Mouse (Mus musculus): ENCODE results near the gene Erbb2. TPM values are rescaled to one million over a fixed set of nuclear protein-coding genes. Genes with fewer than 3 reads are reported as not detected.

Erbb2 gene
- polyA plus RNA-seq, 1 experiment from 2014 or later: 47.4 TPM

- peak overlapping the region; percentile 96 for H3K27ac ChIP-seq
- no peak for ATAC-seq (ENCODE audit: insufficient number of reproducible peaks, insufficient read depth, low FRiP score, low TSS enrichment)
- 61% methylated on average over 3 of the region's 3 CpGs for WGBS
- 0 out of 2 replicates have a peak, but pooled peaks cover 4% of the 10 kb centered on the region for H3K4me1 ChIP-seq
- H3K4me2 ChIP-seq (replicated peaks): peak overlapping the region; percentile 70
- H3K9me3 ChIP-seq: no peaks in the 10 kb centered on the region
- H3K36me3 ChIP-seq: no peaks in the 10 kb centered on the region
- peak overlapping the region; percentile 44 for H3K9ac ChIP-seq
- peak overlapping the region; percentile 67 for H3K4me3 ChIP-seq
- H3K27me3 ChIP-seq: no peaks in the 10 kb centered on the region
Observed at GRCm38 (mm10) chr11:98400816-98401215, 11.5 kb upstream of the Erbb2 start.

GRCm38 (mm10) chr11:98406621-98407020 is 5.6 kb upstream of the Erbb2 start:
- Histone ChIP-seq H3K27ac (no peak overlapping the region), H3K36me3 (no peaks in the 10 kb centered on the region), H3K9ac (no peak overlapping the region), H3K9me3 (no peaks in the 10 kb centered on the region), H3K4me1 (peaks cover 16% of the 10 kb centered on the region; the same call in 1 of the 2 replicates), H3K27me3 (peaks cover 4% of the 10 kb centered on the region; the same call in 1 of the 2 replicates), H3K4me2 (replicated peaks) (no peak overlapping the region), H3K4me3 (no peak overlapping the region)
- WGBS: 70% methylated on average over 6 of the region's 6 CpGs
- no peak for ATAC-seq (ENCODE audit: insufficient number of reproducible peaks, insufficient read depth, low FRiP score, low TSS enrichment)

GRCm38 (mm10) chr11:98408872-98409271 is 3.4 kb upstream of the Erbb2 start:
- H3K4me2 ChIP-seq (replicated peaks): peak overlapping the region; percentile 42
- peak overlapping the region; percentile 33; the same call in 1 of the 2 replicates for H3K9ac ChIP-seq
- H3K27me3 ChIP-seq: peaks cover 4% of the 10 kb centered on the region; the same call in 1 of the 2 replicates
- no peaks in the 10 kb centered on the region for H3K36me3 ChIP-seq
- peak overlapping the region; percentile 4; the same call in 1 of the 2 replicates for H3K4me3 ChIP-seq
- H3K9me3 ChIP-seq: no peaks in the 10 kb centered on the region
- peaks cover 25% of the 10 kb centered on the region for H3K4me1 ChIP-seq
- peak overlapping the region; percentile 41; the same call in 1 of the 2 replicates for H3K27ac ChIP-seq
- WGBS: 43% methylated on average over 8 of the region's 8 CpGs
- ATAC-seq (ENCODE audit: insufficient number of reproducible peaks, insufficient read depth, low FRiP score, low TSS enrichment): no peak

GRCm38 (mm10) chr11:98409341-98409822 is 2.9 kb upstream of the Erbb2 start:
- Histone ChIP-seq H3K36me3 (no peaks in the 10 kb centered on the region), H3K27ac (peak overlapping the region; percentile 41; the same call in 1 of the 2 replicates), H3K4me3 (peak overlapping the region; percentile 4; the same call in 1 of the 2 replicates), H3K4me2 (replicated peaks) (peak overlapping the region; percentile 42), H3K4me1 (peaks cover 29% of the 10 kb centered on the region), H3K27me3 (peaks cover 4% of the 10 kb centered on the region; the same call in 1 of the 2 replicates), H3K9me3 (no peaks in the 10 kb centered on the region), H3K9ac (no peak overlapping the region)
- WGBS: 3% methylated on average over 9 of the region's 10 CpGs
- peak; percentile 31; the same call in 1 of the 2 replicates for ATAC-seq (ENCODE audit: insufficient number of reproducible peaks, insufficient read depth, low FRiP score, low TSS enrichment)

GRCm38 (mm10) chr11:98412797-98413301 is 579 bp downstream of the Erbb2 start:
- Histone ChIP-seq H3K36me3 (0 out of 2 replicates have a peak, but pooled peaks cover 2% of the 10 kb centered on the region), H3K4me2 (replicated peaks) (peak overlapping the region; percentile 74), H3K4me3 (peak overlapping the region; percentile 74), H3K4me1 (peaks cover 38% of the 10 kb centered on the region), H3K27me3 (peaks cover 4% of the 10 kb centered on the region; the same call in 1 of the 2 replicates), H3K27ac (peak overlapping the region; percentile 96), H3K9me3 (no peaks in the 10 kb centered on the region), H3K9ac (peak overlapping the region; percentile 87)
- WGBS: under 1% methylated on average over 40 of the region's 40 CpGs
- ATAC-seq (ENCODE audit: insufficient number of reproducible peaks, insufficient read depth, low FRiP score, low TSS enrichment): peak; percentile 50

- H3K4me1 ChIP-seq: peaks cover 36% of the 10 kb centered on the region
- H3K36me3 ChIP-seq: 0 out of 2 replicates have a peak, but pooled peaks cover 2% of the 10 kb centered on the region
- 20% methylated on average over 7 of the region's 7 CpGs for WGBS
- no peaks in the 10 kb centered on the region for H3K9me3 ChIP-seq
- peak overlapping the region; percentile 74 for H3K4me3 ChIP-seq
- H3K9ac ChIP-seq: peak overlapping the region; percentile 87
- H3K27me3 ChIP-seq: peaks cover 4% of the 10 kb centered on the region; the same call in 1 of the 2 replicates
- ATAC-seq (ENCODE audit: insufficient number of reproducible peaks, insufficient read depth, low FRiP score, low TSS enrichment): no peak
- peak overlapping the region; percentile 96; the same call in 1 of the 2 replicates for H3K27ac ChIP-seq
- H3K4me2 ChIP-seq (replicated peaks): peak overlapping the region; percentile 74
Observed at GRCm38 (mm10) chr11:98413731-98414130, 1.5 kb downstream of the Erbb2 start.

- peak overlapping the region; percentile 74 for H3K4me2 ChIP-seq (replicated peaks)
- H3K27me3 ChIP-seq: peaks cover 4% of the 10 kb centered on the region; the same call in 1 of the 2 replicates
- H3K4me3 ChIP-seq: peak overlapping the region; percentile 74
- no peak for ATAC-seq (ENCODE audit: insufficient number of reproducible peaks, insufficient read depth, low FRiP score, low TSS enrichment)
- 32% methylated on average over 2 of the region's 2 CpGs for WGBS
- 0 out of 2 replicates have a peak, but pooled peaks cover 5% of the 10 kb centered on the region for H3K36me3 ChIP-seq
- H3K9me3 ChIP-seq: no peaks in the 10 kb centered on the region
- no peak overlapping the region for H3K27ac ChIP-seq
- H3K4me1 ChIP-seq: peaks cover 32% of the 10 kb centered on the region
- H3K9ac ChIP-seq: no peak overlapping the region
Observed at GRCm38 (mm10) chr11:98414162-98414561, 1.9 kb downstream of the Erbb2 start.

- H3K9ac ChIP-seq: no peak overlapping the region
- 83% methylated on average over 1 of the region's 1 CpGs for WGBS
- no peaks in the 10 kb centered on the region for H3K9me3 ChIP-seq
- H3K4me2 ChIP-seq (replicated peaks): no peak overlapping the region
- H3K4me1 ChIP-seq: peaks cover 18% of the 10 kb centered on the region
- no peak for ATAC-seq (ENCODE audit: insufficient number of reproducible peaks, insufficient read depth, low FRiP score, low TSS enrichment)
- H3K27me3 ChIP-seq: no peaks in the 10 kb centered on the region
- H3K4me3 ChIP-seq: no peak overlapping the region
- peaks cover 28% of the 10 kb centered on the region for H3K36me3 ChIP-seq
- no peak overlapping the region for H3K27ac ChIP-seq
Observed at GRCm38 (mm10) chr11:98417074-98417473, 4.8 kb downstream of the Erbb2 start.

- ATAC-seq (ENCODE audit: insufficient number of reproducible peaks, insufficient read depth, low FRiP score, low TSS enrichment): no peak
- peaks cover 18% of the 10 kb centered on the region for H3K4me1 ChIP-seq
- H3K9me3 ChIP-seq: no peaks in the 10 kb centered on the region
Observed at GRCm38 (mm10) chr11:98418273-98418672, 6.0 kb downstream of the Erbb2 start.

GRCm38 (mm10) chr11:98418939-98419547 is 6.8 kb downstream of the Erbb2 start:
- ATAC-seq (ENCODE audit: insufficient number of reproducible peaks, insufficient read depth, low FRiP score, low TSS enrichment): no peak
- no peak overlapping the region for H3K4me2 ChIP-seq (replicated peaks)
- H3K27ac ChIP-seq: no peak overlapping the region
- no peak overlapping the region for H3K9ac ChIP-seq
- peaks cover 48% of the 10 kb centered on the region for H3K36me3 ChIP-seq
- H3K27me3 ChIP-seq: no peaks in the 10 kb centered on the region
- no peaks in the 10 kb centered on the region for H3K9me3 ChIP-seq
- no peak overlapping the region for H3K4me3 ChIP-seq
- H3K4me1 ChIP-seq: peaks cover 11% of the 10 kb centered on the region
- WGBS: 81% methylated on average over 10 of the region's 10 CpGs

More at GRCm38 (mm10) chr11:98418273-98418672, 6.0 kb downstream of the Erbb2 start:
- Histone ChIP-seq H3K36me3 (peaks cover 40% of the 10 kb centered on the region), H3K27me3 (no peaks in the 10 kb centered on the region), H3K4me3 (no peak overlapping the region), H3K9ac (no peak overlapping the region), H3K4me2 (replicated peaks) (no peak overlapping the region), H3K27ac (no peak overlapping the region)
- 69% methylated on average over 6 of the region's 6 CpGs for WGBS

GRCm38 (mm10) chr11:98426592-98426991 is 14.3 kb downstream of the Erbb2 start:
- H3K4me1 ChIP-seq: no peaks in the 10 kb centered on the region
- H3K27ac ChIP-seq: no peak overlapping the region
- no peak overlapping the region for H3K4me3 ChIP-seq
- H3K9ac ChIP-seq: no peak overlapping the region
- no peak overlapping the region for H3K4me2 ChIP-seq (replicated peaks)
- H3K36me3 ChIP-seq: peaks cover 87% of the 10 kb centered on the region
- ATAC-seq (ENCODE audit: insufficient number of reproducible peaks, insufficient read depth, low FRiP score, low TSS enrichment): no peak
- no peaks in the 10 kb centered on the region for H3K9me3 ChIP-seq
- no peaks in the 10 kb centered on the region for H3K27me3 ChIP-seq
- WGBS: 98% methylated on average over 7 of the region's 7 CpGs

GRCm38 (mm10) chr11:98428436-98428835 is 16.2 kb downstream of the Erbb2 start:
- Histone ChIP-seq H3K27me3 (no peaks in the 10 kb centered on the region), H3K9ac (no peak overlapping the region), H3K9me3 (no peaks in the 10 kb centered on the region), H3K4me2 (replicated peaks) (no peak overlapping the region), H3K27ac (no peak overlapping the region), H3K36me3 (peaks cover 84% of the 10 kb centered on the region), H3K4me1 (no peaks in the 10 kb centered on the region), H3K4me3 (no peak overlapping the region)
- no peak for ATAC-seq (ENCODE audit: insufficient number of reproducible peaks, insufficient read depth, low FRiP score, low TSS enrichment)
- 89% methylated on average over 5 of the region's 5 CpGs for WGBS

All from embryonic facial prominence, embryonic 12.5 days (tissue).